Mouse (Mus musculus) olfactory bulb, adult 2 months (tissue): ENCODE results near the gene Gm2115.

Experiments
- CTCF ChIP-seq: fragments of 200-500 bp; IDR thresholded peaks from 2 replicates; pipeline ENCODE4 v1.5.1; 2012; ENCODE audit warnings: low read depth, mild to moderate bottlenecking, low read length, moderate library complexity; ENCODE audit not compliant: insufficient read depth
- POLR2A ChIP-seq: fragments of 200-500 bp; IDR thresholded peaks from 2 replicates; pipeline ENCODE4 v1.6.1; 2012; ENCODE audit warnings: mild to moderate bottlenecking, low read depth, low read length, moderate library complexity; ENCODE audit not compliant: insufficient read depth

- TF ChIP-seq CTCF (no peak), POLR2A (no peak)
Measured at GRCm38 (mm10) chr7:84611609-84612008, 82.9 kb downstream of the Gm2115 start.
